Mouse (Mus musculus): Measurements from ENCODE around the gene Gm11060.

Gm11060 gene

GRCm38 (mm10) chr2:105091718-105092117 lies at the start of gene Gm11060:
TSS of gene Gm11060 (plus strand) at chr2:105092018.
- no peak for ATAC-seq (ENCODE audit: insufficient number of reproducible peaks, low FRiP score, low TSS enrichment)

- ATAC-seq (ENCODE audit: insufficient number of reproducible peaks, low FRiP score, low TSS enrichment): no peak
These were observed 48.7 kb upstream of the Gm11060 start for GRCm38 (mm10) chr2:105043152-105043551.

GRCm38 (mm10) chr2:105048301-105048700 lies 43.5 kb upstream of the Gm11060 start:
- no peak for ATAC-seq (ENCODE audit: insufficient number of reproducible peaks, low FRiP score, low TSS enrichment)

GRCm38 (mm10) chr2:105055529-105055928 lies 36.3 kb upstream of the Gm11060 start:
- ATAC-seq (ENCODE audit: insufficient number of reproducible peaks, low FRiP score, low TSS enrichment): no peak

- no peak for ATAC-seq (ENCODE audit: insufficient number of reproducible peaks, low FRiP score, low TSS enrichment)
These were observed 33.2 kb upstream of the Gm11060 start for GRCm38 (mm10) chr2:105058577-105059116.

- ATAC-seq (ENCODE audit: insufficient number of reproducible peaks, low FRiP score, low TSS enrichment): no peak
These were observed 29.0 kb upstream of the Gm11060 start for GRCm38 (mm10) chr2:105062741-105063372.

- no peak for ATAC-seq (ENCODE audit: insufficient number of reproducible peaks, low FRiP score, low TSS enrichment)
These were observed 19.3 kb upstream of the Gm11060 start for GRCm38 (mm10) chr2:105072496-105072895.

GRCm38 (mm10) chr2:105074196-105074595 lies 17.6 kb upstream of the Gm11060 start:
- ATAC-seq (ENCODE audit: insufficient number of reproducible peaks, low FRiP score, low TSS enrichment): no peak

GRCm38 (mm10) chr2:105075809-105076208 lies 16.0 kb upstream of the Gm11060 start:
- no peak for ATAC-seq (ENCODE audit: insufficient number of reproducible peaks, low FRiP score, low TSS enrichment)

GRCm38 (mm10) chr2:105077151-105077550 lies 14.7 kb upstream of the Gm11060 start:
- no peak for ATAC-seq (ENCODE audit: insufficient number of reproducible peaks, low FRiP score, low TSS enrichment)

- ATAC-seq (ENCODE audit: insufficient number of reproducible peaks, low FRiP score, low TSS enrichment): no peak
These were observed 9.5 kb upstream of the Gm11060 start for GRCm38 (mm10) chr2:105082256-105082790.

GRCm38 (mm10) chr2:105084035-105084434 lies 7.8 kb upstream of the Gm11060 start:
- no peak for ATAC-seq (ENCODE audit: insufficient number of reproducible peaks, low FRiP score, low TSS enrichment)

- ATAC-seq (ENCODE audit: insufficient number of reproducible peaks, low FRiP score, low TSS enrichment): no peak
These were observed 5.7 kb upstream of the Gm11060 start for GRCm38 (mm10) chr2:105086081-105086480.

- ATAC-seq (ENCODE audit: insufficient number of reproducible peaks, low FRiP score, low TSS enrichment): no peak
These were observed 3.8 kb upstream of the Gm11060 start for GRCm38 (mm10) chr2:105088005-105088404.

GRCm38 (mm10) chr2:105089083-105089482 lies 2.7 kb upstream of the Gm11060 start:
- ATAC-seq (ENCODE audit: insufficient number of reproducible peaks, low FRiP score, low TSS enrichment): no peak

- ATAC-seq (ENCODE audit: insufficient number of reproducible peaks, low FRiP score, low TSS enrichment): no peak
These were observed 2.0 kb upstream of the Gm11060 start for GRCm38 (mm10) chr2:105089581-105090508.

GRCm38 (mm10) chr2:105090991-105091390 lies 827 bp upstream of the Gm11060 start:
- no peak for ATAC-seq (ENCODE audit: insufficient number of reproducible peaks, low FRiP score, low TSS enrichment)

GRCm38 (mm10) chr2:105097294-105097953 lies 5.6 kb downstream of the Gm11060 start:
- no peak for ATAC-seq (ENCODE audit: insufficient number of reproducible peaks, low FRiP score, low TSS enrichment)

- ATAC-seq (ENCODE audit: insufficient number of reproducible peaks, low FRiP score, low TSS enrichment): no peak
These were observed 7.6 kb downstream of the Gm11060 start for GRCm38 (mm10) chr2:105099410-105099809.

- ATAC-seq (ENCODE audit: insufficient number of reproducible peaks, low FRiP score, low TSS enrichment): no peak
These were observed 8.7 kb downstream of the Gm11060 start for GRCm38 (mm10) chr2:105100541-105100940.

All from cerebellum, adult (tissue).